Mouse (Mus musculus): ENCODE data around the gene Gm960. TPM values are rescaled to one million over a fixed set of nuclear protein-coding genes. Genes with fewer than 3 reads are reported as not detected.

The Gm960 gene
- 1 to 10 TPM; 2.7 to 3.0 TPM for total RNA-seq (2021)

- DNase-seq (ENCODE audit: extremely low spot score in 1 of 2, low spot score in 2 of 2): peak; percentile 73 to 91
- intact Hi-C loops (cut with DNase I): loop anchor here (2.0 kb wide), 1 partner anchor 49 kb away; no protein-coding TSS in a partner anchor
Measured at GRCm38 (mm10) chr19:4698205-4698677, at the start of gene Gm960. TSS of gene Gm960 (minus strand) at chr19:4698668.

GRCm38 (mm10) chr19:4747631-4748312 is 49.3 kb upstream of the Gm960 start:
- intact Hi-C loops (cut with DNase I): no loop called here
- DNase-seq (ENCODE audit: extremely low spot score in 1 of 2, low spot score in 2 of 2): no peak

- intact Hi-C loops (cut with DNase I): no loop called here
- DNase-seq (ENCODE audit: extremely low spot score in 1 of 2, low spot score in 2 of 2): peak in 1 of 2 experiments; percentile 60
Measured at GRCm38 (mm10) chr19:4746611-4747010, 48.1 kb upstream of the Gm960 start.

- no peak for DNase-seq (ENCODE audit: extremely low spot score in 1 of 2, low spot score in 2 of 2)
- intact Hi-C loops (cut with DNase I): no loop called here
Measured at GRCm38 (mm10) chr19:4745681-4746080, 47.2 kb upstream of the Gm960 start.

- DNase-seq (ENCODE audit: extremely low spot score in 1 of 2, low spot score in 2 of 2): peak in 1 of 2 experiments; percentile 61
- intact Hi-C loops (cut with DNase I): no loop called here
Measured at GRCm38 (mm10) chr19:4745057-4745456, 46.6 kb upstream of the Gm960 start.

GRCm38 (mm10) chr19:4744026-4744425 is 45.6 kb upstream of the Gm960 start:
- DNase-seq (ENCODE audit: extremely low spot score in 1 of 2, low spot score in 2 of 2): no peak
- intact Hi-C loops (cut with DNase I): loop anchor here (5.0 kb wide), 3 partner anchors 102 to 247 kb away; partner anchors contain the start of genes 2010003K11Rik and Rce1

- DNase-seq (ENCODE audit: extremely low spot score in 1 of 2, low spot score in 2 of 2): no peak
- intact Hi-C loops (cut with DNase I): loop anchor here (5.0 kb wide), 3 partner anchors 101 to 246 kb away; partner anchors contain the start of genes 2010003K11Rik and Rce1
Measured at GRCm38 (mm10) chr19:4743524-4743923, 45.1 kb upstream of the Gm960 start.

- intact Hi-C loops (cut with DNase I): loop anchor here (5.0 kb wide), 3 partner anchors 100 to 245 kb away; partner anchors contain the start of genes 2010003K11Rik and Rce1
- no peak for DNase-seq (ENCODE audit: extremely low spot score in 1 of 2, low spot score in 2 of 2)
Measured at GRCm38 (mm10) chr19:4742229-4742628, 43.8 kb upstream of the Gm960 start.

- no peak for DNase-seq (ENCODE audit: extremely low spot score in 1 of 2, low spot score in 2 of 2)
Measured at GRCm38 (mm10) chr19:4741482-4741881, 43.0 kb upstream of the Gm960 start.

GRCm38 (mm10) chr19:4739762-4740161 is 41.3 kb upstream of the Gm960 start:
- peak in 1 of 2 experiments; percentile 7 for DNase-seq (ENCODE audit: extremely low spot score in 1 of 2, low spot score in 2 of 2)
- intact Hi-C loops (cut with DNase I): loop anchor here (5.0 kb wide), 3 partner anchors 97 to 242 kb away; partner anchors contain the start of genes 2010003K11Rik and Rce1

More at GRCm38 (mm10) chr19:4741482-4741881, 43.0 kb upstream of the Gm960 start:
- intact Hi-C loops (cut with DNase I): loop anchor here (5.0 kb wide), 3 partner anchors 99 to 244 kb away; partner anchors contain the start of genes 2010003K11Rik and Rce1

GRCm38 (mm10) chr19:4739053-4739452 is 40.6 kb upstream of the Gm960 start:
- DNase-seq (ENCODE audit: extremely low spot score in 1 of 2, low spot score in 2 of 2): peak in 1 of 2 experiments; percentile 14

GRCm38 (mm10) chr19:4737866-4738265 is 39.4 kb upstream of the Gm960 start:
- intact Hi-C loops (cut with DNase I): no loop called here

More at GRCm38 (mm10) chr19:4739053-4739452, 40.6 kb upstream of the Gm960 start:
- intact Hi-C loops (cut with DNase I): no loop called here

GRCm38 (mm10) chr19:4733052-4733451 is 34.6 kb upstream of the Gm960 start:
- DNase-seq (ENCODE audit: extremely low spot score in 1 of 2, low spot score in 2 of 2): no peak
- intact Hi-C loops (cut with DNase I): no loop called here

More at GRCm38 (mm10) chr19:4737866-4738265, 39.4 kb upstream of the Gm960 start:
- peak in 1 of 2 experiments; percentile 30 for DNase-seq (ENCODE audit: extremely low spot score in 1 of 2, low spot score in 2 of 2)

GRCm38 (mm10) chr19:4729186-4729585 is 30.7 kb upstream of the Gm960 start:
- DNase-seq (ENCODE audit: extremely low spot score in 1 of 2, low spot score in 2 of 2): no peak
- intact Hi-C loops (cut with DNase I): no loop called here

GRCm38 (mm10) chr19:4720671-4721244 is 22.3 kb upstream of the Gm960 start:
- intact Hi-C loops (cut with DNase I): no loop called here
- peak in 1 of 2 experiments; percentile 20 for DNase-seq (ENCODE audit: extremely low spot score in 1 of 2, low spot score in 2 of 2)

- no peak for DNase-seq (ENCODE audit: extremely low spot score in 1 of 2, low spot score in 2 of 2)
- intact Hi-C loops (cut with DNase I): no loop called here
Measured at GRCm38 (mm10) chr19:4720112-4720511, 21.6 kb upstream of the Gm960 start.

GRCm38 (mm10) chr19:4719351-4719764 is 20.9 kb upstream of the Gm960 start:
- intact Hi-C loops (cut with DNase I): no loop called here
- no peak for DNase-seq (ENCODE audit: extremely low spot score in 1 of 2, low spot score in 2 of 2)

- DNase-seq (ENCODE audit: extremely low spot score in 1 of 2, low spot score in 2 of 2): no peak
- intact Hi-C loops (cut with DNase I): no loop called here
Measured at GRCm38 (mm10) chr19:4718716-4719115, 20.2 kb upstream of the Gm960 start.

- intact Hi-C loops (cut with DNase I): no loop called here
- DNase-seq (ENCODE audit: extremely low spot score in 1 of 2, low spot score in 2 of 2): no peak
Measured at GRCm38 (mm10) chr19:4717281-4717680, 18.8 kb upstream of the Gm960 start.

- intact Hi-C loops (cut with DNase I): no loop called here
- no peak for DNase-seq (ENCODE audit: extremely low spot score in 1 of 2, low spot score in 2 of 2)
Measured at GRCm38 (mm10) chr19:4716756-4717155, 18.3 kb upstream of the Gm960 start.

Measured in left cerebral cortex, postnatal 10 days (tissue).